Mouse (Mus musculus): Measurements from ENCODE around the gene Hnrnpa1. TPM values are rescaled to one million over a fixed set of nuclear protein-coding genes. Genes with fewer than 3 reads are reported as not detected.
"Not testable (repeated sequence)": the region's sequence is repeated elsewhere in the genome, so short reads cannot be mapped to it uniquely, and the experiment has no call there.

The Hnrnpa1 gene
- polyA plus RNA-seq, 1 experiment: 1,085 TPM

DNA sequence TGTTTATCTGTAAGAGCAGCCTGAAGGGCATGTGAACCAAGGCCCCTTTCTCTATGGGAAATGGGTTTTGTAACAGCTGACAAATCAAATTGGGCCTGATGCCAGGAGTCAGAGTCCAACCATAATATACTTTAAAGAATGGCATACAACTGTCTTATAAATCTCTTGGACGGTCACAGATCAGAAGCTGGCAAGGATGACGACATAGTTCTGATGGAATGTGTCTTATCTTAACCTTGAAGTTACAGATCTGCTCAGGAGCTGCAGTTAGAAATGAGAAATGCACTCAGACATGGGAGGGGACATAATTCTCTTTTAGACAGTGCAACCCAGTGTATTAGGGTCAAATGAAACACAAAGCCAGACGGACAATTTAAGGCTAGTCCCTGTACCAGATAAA lies 19.4 kb upstream of the Hnrnpa1 start:
- DNase-seq (ENCODE audit: low read depth): no peak
- no peak for TF ChIP-seq POLR2A (IDR thresholded peaks at IDR 0.05; ENCODE audit: borderline replicate concordance, extremely low read depth, insufficient read depth, insufficient read length, poor library complexity, severe bottlenecking)
- TF ChIP-seq CTCF (IDR thresholded peaks at IDR 0.05; ENCODE audit: borderline replicate concordance, extremely low read depth, insufficient read depth, insufficient read length): no peak

DNA sequence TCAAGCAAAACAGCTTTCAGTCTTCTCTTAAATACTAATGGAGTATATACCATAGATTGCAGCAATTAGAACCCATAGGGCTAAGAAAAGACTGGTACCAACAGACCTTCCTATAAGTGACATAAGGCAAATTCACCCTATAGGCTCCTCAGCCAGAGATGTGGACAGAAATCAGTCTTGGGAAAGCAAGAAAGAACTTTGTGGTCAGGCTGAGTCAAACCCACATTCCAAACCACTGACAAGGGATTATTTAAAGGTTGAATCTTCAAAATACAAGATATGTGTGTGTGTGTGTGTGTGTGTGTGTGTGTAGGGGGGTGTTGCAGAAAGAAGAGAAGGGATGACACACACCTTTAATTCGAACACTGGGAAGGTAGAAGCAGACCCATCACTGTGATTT lies 18.8 kb upstream of the Hnrnpa1 start:
- no peak for DNase-seq (ENCODE audit: low read depth)

GRCm38 (mm10) chr15:103224161-103224560 lies 16.1 kb upstream of the Hnrnpa1 start:
- TF ChIP-seq CTCF (IDR thresholded peaks at IDR 0.05; ENCODE audit: borderline replicate concordance, extremely low read depth, insufficient read depth, insufficient read length): no peak
- no peak for TF ChIP-seq POLR2A (IDR thresholded peaks at IDR 0.05; ENCODE audit: borderline replicate concordance, extremely low read depth, insufficient read depth, insufficient read length, poor library complexity, severe bottlenecking)
- DNase-seq (ENCODE audit: low read depth): no peak

More for the DNA sequence above, 18.8 kb upstream of the Hnrnpa1 start:
- TF ChIP-seq POLR2A (IDR thresholded peaks at IDR 0.05; ENCODE audit: borderline replicate concordance, extremely low read depth, insufficient read depth, insufficient read length, poor library complexity, severe bottlenecking): no peak
- no peak for TF ChIP-seq CTCF (IDR thresholded peaks at IDR 0.05; ENCODE audit: borderline replicate concordance, extremely low read depth, insufficient read depth, insufficient read length)

GRCm38 (mm10) chr15:103227022-103227421 lies 13.2 kb upstream of the Hnrnpa1 start:
- peak; percentile 27 for DNase-seq (ENCODE audit: low read depth)
- no peak for TF ChIP-seq POLR2A (IDR thresholded peaks at IDR 0.05; ENCODE audit: borderline replicate concordance, extremely low read depth, insufficient read depth, insufficient read length, poor library complexity, severe bottlenecking)
- no peak for TF ChIP-seq CTCF (IDR thresholded peaks at IDR 0.05; ENCODE audit: borderline replicate concordance, extremely low read depth, insufficient read depth, insufficient read length)

GRCm38 (mm10) chr15:103227572-103227971 lies 12.7 kb upstream of the Hnrnpa1 start:
- no peak for DNase-seq (ENCODE audit: low read depth)
- TF ChIP-seq POLR2A (IDR thresholded peaks at IDR 0.05; ENCODE audit: borderline replicate concordance, extremely low read depth, insufficient read depth, insufficient read length, poor library complexity, severe bottlenecking) (no peak), CTCF (IDR thresholded peaks at IDR 0.05; ENCODE audit: borderline replicate concordance, extremely low read depth, insufficient read depth, insufficient read length) (no peak)

DNA sequence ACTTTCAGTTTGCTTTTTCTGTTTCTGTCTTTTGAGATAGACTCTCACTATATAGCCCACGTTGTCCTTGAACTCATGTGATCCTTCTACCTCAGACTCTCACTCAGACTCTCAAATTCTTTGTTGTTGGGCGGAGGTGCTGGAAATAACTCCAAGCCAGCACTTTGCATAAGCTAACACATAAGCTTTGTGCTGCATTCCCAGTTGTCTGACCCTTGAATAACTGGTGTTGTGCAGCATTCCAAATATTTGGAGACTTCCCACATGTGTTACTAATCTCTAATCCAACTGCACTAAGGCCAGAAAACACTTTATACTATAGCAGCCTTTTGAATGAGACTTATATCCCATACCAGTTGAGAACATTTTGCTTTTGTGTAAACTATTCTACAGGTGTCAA lies 11.3 kb upstream of the Hnrnpa1 start:
- TF ChIP-seq POLR2A (IDR thresholded peaks at IDR 0.05; ENCODE audit: borderline replicate concordance, extremely low read depth, insufficient read depth, insufficient read length, poor library complexity, severe bottlenecking): no peak
- TF ChIP-seq CTCF (IDR thresholded peaks at IDR 0.05; ENCODE audit: borderline replicate concordance, extremely low read depth, insufficient read depth, insufficient read length): no peak
- DNase-seq (ENCODE audit: low read depth): no peak

- no peak for DNase-seq (ENCODE audit: low read depth)
- TF ChIP-seq POLR2A (IDR thresholded peaks at IDR 0.05; ENCODE audit: borderline replicate concordance, extremely low read depth, insufficient read depth, insufficient read length, poor library complexity, severe bottlenecking): no peak
- TF ChIP-seq CTCF (IDR thresholded peaks at IDR 0.05; ENCODE audit: borderline replicate concordance, extremely low read depth, insufficient read depth, insufficient read length): no peak
These were observed 7.1 kb upstream of the Hnrnpa1 start for GRCm38 (mm10) chr15:103233119-103233518.

GRCm38 (mm10) chr15:103237295-103237694 lies 2.9 kb upstream of the Hnrnpa1 start:
- DNase-seq (ENCODE audit: low read depth): no peak
- TF ChIP-seq POLR2A (IDR thresholded peaks at IDR 0.05; ENCODE audit: borderline replicate concordance, extremely low read depth, insufficient read depth, insufficient read length, poor library complexity, severe bottlenecking) (no peak), CTCF (IDR thresholded peaks at IDR 0.05; ENCODE audit: borderline replicate concordance, extremely low read depth, insufficient read depth, insufficient read length) (no peak)

DNA sequence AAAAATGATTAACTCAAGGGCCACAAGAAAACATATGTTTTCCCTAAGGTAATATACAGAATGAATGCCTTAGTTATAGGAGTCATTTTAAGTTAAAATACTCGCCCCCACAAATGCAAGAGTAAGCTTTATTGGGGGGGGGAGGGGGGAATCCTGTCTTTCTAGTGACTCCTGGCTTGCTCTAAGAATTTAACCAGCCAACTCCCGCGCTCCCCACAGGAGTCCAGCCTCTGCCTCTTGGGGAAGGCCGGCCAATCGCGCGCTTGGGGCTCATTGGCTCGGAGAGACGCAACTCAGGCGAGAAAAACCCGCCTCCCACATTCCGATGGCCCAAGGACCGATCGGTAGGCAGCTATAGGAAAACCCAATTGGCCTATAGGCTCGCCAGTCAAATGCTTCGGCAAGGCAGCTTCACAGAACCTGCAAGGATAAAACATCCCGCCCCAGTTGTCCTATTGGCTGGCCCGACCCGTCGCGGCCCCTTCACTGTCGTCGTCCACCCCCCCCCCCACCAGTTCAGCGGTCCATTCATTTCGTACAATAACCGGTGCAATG lies 1.0 kb upstream of the Hnrnpa1 start:
- no peak for TF ChIP-seq POLR2A (IDR thresholded peaks at IDR 0.05; ENCODE audit: borderline replicate concordance, extremely low read depth, insufficient read depth, insufficient read length, poor library complexity, severe bottlenecking)
- TF ChIP-seq CTCF (IDR thresholded peaks at IDR 0.05; ENCODE audit: borderline replicate concordance, extremely low read depth, insufficient read depth, insufficient read length): no peak
- peak; percentile 99 for DNase-seq (ENCODE audit: low read depth)

DNA sequence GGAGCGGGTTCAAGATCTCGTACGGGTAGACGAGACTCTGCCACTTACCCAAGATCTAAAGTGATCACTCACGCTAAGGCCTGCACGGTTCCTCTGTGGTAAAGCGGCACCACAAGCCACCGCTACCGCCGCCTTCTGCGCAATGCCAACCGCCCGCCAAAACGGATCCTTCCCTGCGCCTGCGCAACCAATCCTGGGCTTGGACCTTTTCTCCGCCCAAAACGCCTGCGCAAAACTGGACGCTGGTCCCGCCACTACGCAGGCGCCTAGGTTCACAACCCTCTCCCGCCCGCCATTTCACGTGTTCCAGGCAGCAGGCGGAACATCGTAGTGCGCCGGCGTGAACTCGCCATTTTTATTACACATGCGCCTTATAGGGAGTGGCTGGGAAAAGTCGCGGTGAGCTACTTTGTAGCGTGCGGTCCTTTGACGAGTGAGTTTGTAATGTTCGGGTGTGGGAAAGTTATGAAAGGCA lies 510 bp upstream of the Hnrnpa1 start, which contains the start of gene Cbx5:
Gene Cbx5, minus strand, starts transcription at position 132 of the 475 bp plus-strand sequence.
- no peak for TF ChIP-seq CTCF (IDR thresholded peaks at IDR 0.05; ENCODE audit: borderline replicate concordance, extremely low read depth, insufficient read depth, insufficient read length)
- TF ChIP-seq POLR2A (IDR thresholded peaks at IDR 0.05; ENCODE audit: borderline replicate concordance, extremely low read depth, insufficient read depth, insufficient read length, poor library complexity, severe bottlenecking): peak; percentile 42; the same call in 1 of the 2 replicates
- peak; percentile 99 for DNase-seq (ENCODE audit: low read depth)

DNA sequence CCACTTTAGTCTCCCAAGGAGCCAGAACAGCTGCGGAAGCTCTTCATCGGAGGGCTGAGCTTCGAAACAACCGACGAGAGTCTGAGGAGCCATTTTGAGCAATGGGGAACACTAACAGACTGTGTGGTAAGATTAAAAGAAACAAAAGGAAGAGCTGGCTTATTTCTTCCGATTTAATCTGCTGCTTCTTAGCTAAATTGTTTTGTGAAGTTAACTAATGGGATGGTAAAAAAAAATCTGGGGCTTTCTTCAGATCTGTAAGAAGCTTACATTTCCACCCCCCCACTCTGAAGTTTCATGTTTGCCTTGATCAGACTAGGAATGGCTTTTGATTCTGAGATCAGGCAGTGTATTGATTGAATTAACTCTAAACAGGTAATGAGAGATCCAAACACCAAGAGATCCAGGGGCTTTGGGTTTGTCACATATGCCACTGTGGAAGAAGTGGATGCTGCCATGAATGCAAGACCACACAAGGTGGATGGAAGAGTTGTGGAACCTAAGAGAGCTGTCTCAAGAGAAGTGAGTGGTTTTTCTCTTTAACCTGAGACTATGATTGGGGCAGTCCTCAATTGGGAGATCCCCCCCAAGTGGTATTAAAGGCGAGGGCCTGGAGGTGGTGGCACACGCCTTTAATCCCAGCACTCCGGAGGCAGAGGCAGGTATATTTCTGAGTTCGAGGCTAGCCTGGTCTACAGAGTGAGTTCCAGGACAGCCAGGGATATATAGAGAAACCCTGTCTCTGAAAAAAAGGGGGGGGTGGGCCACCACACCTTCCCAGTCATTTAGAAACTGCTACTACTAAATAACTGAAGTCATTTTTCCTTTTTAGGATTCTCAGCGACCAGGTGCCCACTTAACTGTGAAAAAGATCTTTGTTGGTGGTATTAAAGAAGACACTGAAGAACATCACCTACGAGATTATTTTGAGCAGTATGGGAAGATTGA lies 1.1 kb downstream of the Hnrnpa1 start:
- not testable (repeated sequence) for DNase-seq (ENCODE audit: low read depth)
